Mouse (Mus musculus): ENCODE results near the gene Skint6. TPM values are rescaled to one million over a fixed set of nuclear protein-coding genes. Genes with fewer than 3 reads are reported as not detected.
A peak's percentile ranks its signal among the peaks of the same experiment; 100 is the strongest.
"Not testable (repeated sequence)": the region's sequence is repeated elsewhere in the genome, so short reads cannot be mapped to it uniquely, and the experiment has no call there.

Skint6 gene
- total RNA-seq (2021) = not detected
- long read RNA-seq, experiment 1 = 0 reads
- long read RNA-seq, experiment 2 = 0 reads

- no peak for DNase-seq (ENCODE audit: low spot score in 2 of 2)
- no peak within 1 kb of the TSS for H3K4me3 ChIP-seq
- H3K27ac ChIP-seq = no peak within 1 kb of the TSS
- TF ChIP-seq CTCF (conservative IDR thresholded peaks at IDR 0.05) = no peak
Observed at GRCm38 (mm10) chr4:113286873-113287272, at the start of gene Skint6. Skint6 (minus strand) TSS chr4:113286973.

DNA sequence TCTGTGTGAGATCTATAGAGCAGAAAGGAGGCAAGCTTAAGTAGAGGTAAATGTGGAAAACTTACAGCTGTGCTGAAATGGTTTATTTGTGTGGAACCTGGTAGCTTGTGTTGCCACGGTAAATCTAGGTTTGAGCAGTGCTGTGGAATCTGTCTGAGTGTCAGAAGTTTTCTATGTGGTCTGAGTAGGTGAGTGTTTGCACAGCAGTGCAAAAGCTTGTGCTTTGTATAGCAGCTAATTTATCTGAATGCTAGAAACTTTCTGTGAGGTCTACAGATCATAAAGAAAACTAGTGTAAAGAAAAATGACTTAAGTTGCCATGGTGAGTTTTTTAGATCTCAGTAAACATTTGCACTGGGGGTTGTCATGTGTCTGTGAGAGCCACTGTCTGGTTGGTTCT, 34.1 kb upstream of the Skint6 start:
- no peak for DNase-seq (ENCODE audit: low spot score in 2 of 2)
- TF ChIP-seq CTCF (conservative IDR thresholded peaks at IDR 0.05) = no peak
- Histone ChIP-seq H3K27ac (no peak overlapping the region), H3K4me3 (no peak overlapping the region)

DNA sequence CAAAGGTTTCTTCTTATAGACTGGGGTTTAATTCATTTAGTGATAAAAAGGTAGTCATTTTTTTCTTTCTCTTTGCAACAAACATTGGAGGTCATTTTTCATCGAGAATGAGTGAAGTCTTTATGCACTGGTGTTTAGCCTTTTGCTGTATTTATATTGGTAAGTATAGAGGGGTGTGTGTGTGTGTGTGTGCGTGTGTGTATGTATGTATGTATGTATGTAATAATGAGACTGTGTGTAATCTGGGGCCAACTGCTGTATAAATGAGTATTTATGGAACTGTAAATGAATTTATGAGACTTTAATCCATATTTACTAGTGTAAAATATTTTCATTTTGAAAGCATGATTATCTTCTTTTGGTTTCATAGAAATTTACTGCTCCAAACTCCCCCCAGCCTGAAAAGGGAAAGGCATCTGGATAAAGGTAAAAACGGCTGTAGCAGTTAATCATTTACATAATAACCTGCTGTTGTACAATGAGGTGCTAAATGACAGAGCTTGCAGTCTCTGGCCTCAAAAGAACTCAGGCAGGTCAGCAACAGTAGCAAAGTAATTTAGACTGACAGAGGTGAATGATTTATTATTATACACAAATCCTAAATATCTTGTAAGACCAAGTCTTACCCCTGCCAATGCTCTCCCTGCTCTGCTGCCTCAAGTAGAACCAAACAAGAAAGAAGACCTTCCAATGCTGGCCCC, 15.2 kb upstream of the Skint6 start:
- Histone ChIP-seq H3K27ac (no peak overlapping the region), H3K4me3 (no peak overlapping the region)
- no peak for DNase-seq (ENCODE audit: low spot score in 2 of 2)
- TF ChIP-seq CTCF (conservative IDR thresholded peaks at IDR 0.05) = no peak

GRCm38 (mm10) chr4:113263363-113264060, 23.3 kb downstream of the Skint6 start:
- TF ChIP-seq CTCF (conservative IDR thresholded peaks at IDR 0.05) = no peak
- no peak overlapping the region for H3K4me3 ChIP-seq
- H3K27ac ChIP-seq = no peak overlapping the region
- DNase-seq (ENCODE audit: low spot score in 2 of 2) = no peak

DNA sequence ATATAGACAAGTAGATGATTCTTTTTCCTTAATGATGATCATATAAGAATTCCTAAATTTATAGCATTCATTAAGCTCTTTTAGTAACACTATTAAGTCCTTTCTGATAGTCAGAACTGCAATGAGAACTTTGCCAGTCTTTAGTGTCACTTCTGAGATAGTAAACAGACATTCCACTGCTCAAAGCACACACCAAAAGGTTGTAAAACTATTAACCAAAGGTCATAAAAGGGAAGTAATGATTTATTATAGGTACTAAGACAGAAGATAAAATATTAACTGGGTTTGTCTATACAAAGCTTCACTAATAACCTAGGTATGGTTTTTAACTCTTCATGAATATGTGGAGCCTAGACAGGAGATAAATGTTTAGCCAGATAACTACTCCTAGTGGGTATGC, 41.0 kb downstream of the Skint6 start:
- Histone ChIP-seq H3K4me3 (no peak overlapping the region), H3K27ac (no peak overlapping the region)
- no peak for DNase-seq (ENCODE audit: low spot score in 2 of 2)
- TF ChIP-seq CTCF (conservative IDR thresholded peaks at IDR 0.05) = no peak

DNA sequence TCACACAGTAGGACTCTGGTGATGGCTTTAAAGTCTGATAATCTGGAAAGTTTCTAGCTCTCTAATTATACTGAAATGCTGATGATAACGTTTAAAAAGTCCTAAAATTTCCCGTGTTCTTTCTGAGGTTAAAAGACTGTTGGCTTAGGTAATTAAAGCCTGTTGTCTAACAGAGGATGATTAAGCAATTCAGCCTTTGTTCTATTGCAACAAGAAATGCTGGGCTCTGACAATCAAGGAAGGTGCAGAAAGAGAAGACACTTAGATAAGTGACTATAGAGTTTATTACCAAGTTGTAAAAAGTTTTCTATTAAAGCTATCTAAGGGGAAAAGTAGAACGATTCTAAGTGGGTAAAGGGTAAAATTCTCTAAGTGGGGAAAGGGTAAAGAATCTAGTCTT, 219.2 kb downstream of the Skint6 start:
- no peak overlapping the region for H3K4me3 ChIP-seq
- DNase-seq (ENCODE audit: low spot score in 2 of 2) = no peak
- H3K27ac ChIP-seq = no peak overlapping the region
- no peak for TF ChIP-seq CTCF (conservative IDR thresholded peaks at IDR 0.05)

GRCm38 (mm10) chr4:112979160-112979559, 307.6 kb downstream of the Skint6 start:
- H3K4me3 ChIP-seq; H3K27ac ChIP-seq; DNase-seq (ENCODE audit: low spot score in 2 of 2): not testable (repeated sequence)

DNA sequence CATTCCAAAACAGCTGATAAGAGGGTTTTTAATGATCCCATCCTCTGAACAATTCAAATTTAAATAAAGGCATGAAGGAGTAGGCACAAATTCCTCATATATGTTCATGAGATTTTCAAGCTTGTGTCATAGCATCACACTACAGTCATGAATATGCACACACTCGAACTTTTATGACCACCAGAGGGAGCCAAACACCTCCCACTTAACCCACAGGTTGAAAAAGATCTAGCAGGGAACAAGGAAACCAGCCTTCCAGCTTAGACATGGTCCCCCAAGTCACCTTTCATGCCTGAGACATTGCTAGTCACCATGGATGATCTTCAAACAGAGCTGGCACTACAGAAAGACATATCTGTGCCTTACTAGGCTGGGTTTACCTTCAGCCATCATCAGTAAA, 496.1 kb downstream of the Skint6 start:
- no peak for TF ChIP-seq CTCF (conservative IDR thresholded peaks at IDR 0.05)
- no peak for DNase-seq (ENCODE audit: low spot score in 2 of 2)
- Histone ChIP-seq H3K4me3 (no peak overlapping the region), H3K27ac (no peak overlapping the region)

- TF ChIP-seq CTCF (conservative IDR thresholded peaks at IDR 0.05) = no peak
- Histone ChIP-seq H3K4me3 (no peak within 1 kb of the TSS), H3K27ac (no peak within 1 kb of the TSS)
- peak in 1 of 2 experiments; percentile 0 for DNase-seq (ENCODE audit: low spot score in 2 of 2)
Observed at GRCm38 (mm10) chr4:112774766-112775165, 512.0 kb downstream of the Skint6 start, which contains the start of gene Skint10. Skint10 (minus strand) TSS chr4:112774866.
